9 mouse cellular contexts compared by ENCODE assay signal in genomic region chr4:49583965-49584831, GRCm38 (mm10). TPM values are rescaled to one million over a fixed set of nuclear protein-coding genes. Genes with fewer than 3 reads are reported as not detected.
DNase-seq lines count a peak whose midpoint lies in the region.
"Had no signal": no experiment of that assay in that cellular context is flagged by ENCODE, and none has a peak within 500 bp of the region (broad histone marks: within the 10 kb centered on the region; RNA-seq: fewer than 3 reads in every experiment).

No protein-coding gene starts in this region.

- intact Hi-C loops in heart, postnatal 25 days (cut with DNase I): loop anchor here (2.0 kb wide), 1 partner anchor 15 kb away; no protein-coding TSS in a partner anchor

- peak; percentile 38 for DNase-seq in heart, adult 18-20 months
- DNase-seq in heart, postnatal 25 days (ENCODE audit: low spot score): no peak
- DNase-seq in retina, postnatal 1 day: peak; percentile 74
- no peak for DNase-seq in retina, embryonic 14.5 days (ENCODE audit: low spot score)
- peak; percentile 54 for DNase-seq in kidney, postnatal 14 days
- DNase-seq in adrenal gland, postnatal 4 days (ENCODE audit: low spot score in 2 of 2): no peak
- no peak for DNase-seq in cerebellum, adult 8-10 months
- DNase-seq in adrenal gland, postnatal 25 days: no peak

RNA-seq across cellular contexts. Expression of gene Tmem246, which starts 13.5 kb away (rescaled TPM):
- total RNA-seq in heart, adult 18-20 months (2021): 10 to 100 TPM; 48.3 to 56.5 TPM
- total RNA-seq in heart, postnatal 25 days (2021): 10 to 100 TPM; 49.3 to 51.8 TPM
- 10 to 100 TPM; 13.8 to 14.0 TPM for total RNA-seq in adrenal gland, postnatal 4 days (2021)
- total RNA-seq in adrenal gland, postnatal 25 days (2021): 5.9 and 9.0 TPM in 2 replicates

RNA-seq across cellular contexts. Expression of gene Aldob, which starts 34.9 kb away (rescaled TPM):
- 10 to 100 TPM in 1 of 2 experiments, 1 to 10 TPM in 1; 9.2 to 11.7 TPM for total RNA-seq in heart, adult 18-20 months (2021)
- under 1 TPM in 1 of 2 experiments, not detected in 1; 0.14 TPM for total RNA-seq in heart, postnatal 25 days (2021)
- total RNA-seq in adrenal gland, postnatal 4 days (2021): 100 to 1,000 TPM; 112 to 217 TPM
- total RNA-seq in adrenal gland, postnatal 25 days (2021): 22.3 TPM in 1 of 2 replicates, not detected in the other
- total RNA-seq: CH12.LX had no signal

RNA-seq across cellular contexts. Expression of gene Rnf20, which starts 47.6 kb away (rescaled TPM):
- 10 to 100 TPM; 35.8 to 36.0 TPM for total RNA-seq in heart, adult 18-20 months (2021)
- total RNA-seq in heart, postnatal 25 days (2021): 10 to 100 TPM; 36.2 to 36.3 TPM
- total RNA-seq in adrenal gland, postnatal 4 days (2021): 10 to 100 TPM; 60.6 to 60.8 TPM
- 51.6 and 53.0 TPM in 2 replicates for total RNA-seq in adrenal gland, postnatal 25 days (2021)

Comparison
In these comparisons a context has a peak if more than half of its experiments do, and no peak if none do; other contexts are left out.
1. DNase-seq: peak in heart, adult 18-20 months (2 of 2), retina, postnatal 1 day (single experiment) and kidney, postnatal 14 days (single experiment); none in heart, postnatal 25 days (single experiment), retina, embryonic 14.5 days (single experiment), adrenal gland, postnatal 4 days (0 of 2), cerebellum, adult 8-10 months (single experiment) and adrenal gland, postnatal 25 days (single experiment).